Mouse (Mus musculus): Measurements from ENCODE around the gene Shb. TPM values are rescaled to one million over a fixed set of nuclear protein-coding genes. Genes with fewer than 3 reads are reported as not detected.

Shb gene
- 10.4 and 13.6 TPM in 2 replicates for polyA plus RNA-seq (2016; fragmentation: Nextera tagmentation; extraction: Ambion mirVana)

DNA sequence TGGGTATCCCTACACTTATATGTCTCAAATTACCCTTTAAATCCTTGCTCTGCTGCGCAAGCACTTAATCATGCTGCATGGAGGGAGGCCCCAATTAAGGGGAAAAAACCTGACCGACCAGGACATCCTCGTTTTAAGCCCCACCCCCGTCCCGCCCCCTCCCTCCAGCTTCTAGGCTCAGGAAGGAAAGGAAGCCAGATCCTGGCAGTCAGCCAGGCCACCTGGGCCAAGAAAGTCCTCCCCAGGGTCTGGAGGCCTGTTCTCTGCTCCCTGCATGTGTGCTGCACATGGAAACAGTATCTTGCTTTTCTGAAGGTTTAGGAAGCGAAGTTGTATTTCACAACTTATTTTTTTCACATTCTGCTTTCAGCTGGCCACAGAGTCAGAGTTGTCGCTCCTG, at the start of gene Shb:
Gene Shb (minus strand): TSS at position 96 of the 400 bp plus-strand sequence.
- Histone ChIP-seq H3K4me1 (peaks cover 48% of the 10 kb centered on the region), H3K4me3 (replicated peaks) (peak within 1 kb of the TSS; percentile 78), H3K9me3 (no peaks in the 10 kb centered on the region), H3K4me2 (peak within 1 kb of the TSS; percentile 87), H3K36me3 (replicated peaks) (no peaks in the 10 kb centered on the region), H3K27me3 (peaks cover 14% of the 10 kb centered on the region; the same call in 1 of the 2 replicates), H3K9ac (no peak within 1 kb of the TSS), H3K27ac (peak within 1 kb of the TSS; percentile 92)
- ATAC-seq (ENCODE audit: low FRiP score) = no peak
- 14% methylated on average over 7 of the region's 7 CpGs for WGBS

- Histone ChIP-seq H3K27me3 (peaks cover 31% of the 10 kb centered on the region), H3K4me3 (replicated peaks) (no peak overlapping the region), H3K9ac (no peak overlapping the region), H3K9me3 (no peaks in the 10 kb centered on the region), H3K4me2 (no peak overlapping the region), H3K4me1 (peaks cover 22% of the 10 kb centered on the region), H3K27ac (no peak overlapping the region), H3K36me3 (replicated peaks) (no peaks in the 10 kb centered on the region)
- 87% methylated on average over 6 of the region's 6 CpGs for WGBS
- ATAC-seq (ENCODE audit: low FRiP score) = no peak
Measured at GRCm38 (mm10) chr4:45581095-45581494, 48.8 kb upstream of the Shb start.

GRCm38 (mm10) chr4:45578554-45579370, 46.5 kb upstream of the Shb start:
- 27% methylated on average over 22 of the region's 22 CpGs for WGBS
- no peak overlapping the region for H3K4me3 ChIP-seq (replicated peaks)
- peaks cover 16% of the 10 kb centered on the region for H3K4me1 ChIP-seq
- no peaks in the 10 kb centered on the region for H3K9me3 ChIP-seq
- 0 out of 2 replicates have a peak, but pooled peaks have one; percentile 51 for ATAC-seq (ENCODE audit: low FRiP score)
- H3K27ac ChIP-seq = no peak overlapping the region
- peaks cover 9% of the 10 kb centered on the region; the same call in 1 of the 2 replicates for H3K27me3 ChIP-seq
- H3K4me2 ChIP-seq = no peak overlapping the region
- H3K9ac ChIP-seq = no peak overlapping the region
- H3K36me3 ChIP-seq (replicated peaks) = no peaks in the 10 kb centered on the region

- Histone ChIP-seq H3K27ac (no peak overlapping the region), H3K9ac (no peak overlapping the region), H3K4me3 (replicated peaks) (no peak overlapping the region), H3K4me1 (peaks cover 16% of the 10 kb centered on the region), H3K36me3 (replicated peaks) (no peaks in the 10 kb centered on the region), H3K9me3 (no peaks in the 10 kb centered on the region), H3K27me3 (peaks cover 5% of the 10 kb centered on the region; the same call in 1 of the 2 replicates), H3K4me2 (no peak overlapping the region)
- 54% methylated on average over 8 of the region's 8 CpGs for WGBS
- no peak for ATAC-seq (ENCODE audit: low FRiP score)
Measured at GRCm38 (mm10) chr4:45577631-45578030, 45.4 kb upstream of the Shb start.

DNA sequence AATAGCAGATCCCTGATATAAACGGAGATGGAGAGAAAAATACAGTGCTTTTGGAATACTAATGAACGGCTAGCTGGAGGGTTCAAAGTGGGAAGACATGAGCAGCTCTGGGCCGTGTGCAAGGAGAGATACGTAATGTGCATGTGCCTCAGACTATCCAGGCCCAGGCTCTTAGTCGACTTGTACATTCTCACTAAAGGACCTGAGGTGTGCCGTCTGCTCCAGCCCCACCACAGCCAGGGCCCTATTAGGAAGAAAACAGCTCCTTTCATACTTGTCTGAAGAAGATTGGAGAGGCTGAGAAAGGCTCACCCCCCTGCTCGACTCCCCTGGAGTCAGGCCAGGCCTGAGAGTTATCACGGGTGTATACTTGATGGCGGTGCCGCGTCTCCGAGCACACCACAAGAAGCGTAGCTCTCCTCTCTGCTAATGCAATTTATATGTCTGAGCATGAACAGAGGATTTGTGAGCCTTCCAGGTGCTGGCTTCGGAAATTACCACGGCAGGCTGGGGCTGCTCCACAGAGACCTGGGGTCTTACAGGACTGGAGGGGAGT, 42.4 kb upstream of the Shb start:
- no peaks in the 10 kb centered on the region for H3K9me3 ChIP-seq
- peaks cover 16% of the 10 kb centered on the region for H3K4me1 ChIP-seq
- H3K4me2 ChIP-seq = no peak overlapping the region
- no peak overlapping the region for H3K9ac ChIP-seq
- no peak for ATAC-seq (ENCODE audit: low FRiP score)
- H3K4me3 ChIP-seq (replicated peaks) = no peak overlapping the region
- no peak overlapping the region for H3K27ac ChIP-seq
- WGBS = 79% methylated on average over 15 of the region's 15 CpGs
- H3K36me3 ChIP-seq (replicated peaks) = no peaks in the 10 kb centered on the region
- H3K27me3 ChIP-seq = no peaks in the 10 kb centered on the region

DNA sequence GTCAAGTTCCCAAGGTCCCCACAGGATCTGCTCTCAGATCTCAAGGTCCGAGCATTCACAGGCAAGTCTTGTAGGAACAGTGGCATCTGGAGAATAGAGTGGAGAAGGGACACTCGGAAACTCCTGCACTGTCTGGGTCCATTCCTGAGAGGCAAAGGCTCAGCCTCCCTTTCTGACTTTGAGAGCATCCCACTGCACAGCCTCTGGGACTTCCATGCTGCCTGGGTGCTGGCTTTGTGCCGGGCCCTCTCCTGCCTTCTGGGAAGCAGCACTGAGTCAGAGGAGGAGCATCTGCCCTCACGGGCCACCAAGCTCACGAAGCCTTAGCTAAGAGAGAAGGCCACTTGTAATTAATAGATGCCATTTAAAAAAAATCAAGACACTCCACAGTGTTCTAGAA, 37.3 kb upstream of the Shb start:
- Histone ChIP-seq H3K4me2 (no peak overlapping the region), H3K4me3 (replicated peaks) (no peak overlapping the region), H3K9me3 (no peaks in the 10 kb centered on the region), H3K36me3 (replicated peaks) (no peaks in the 10 kb centered on the region), H3K4me1 (no peaks in the 10 kb centered on the region), H3K9ac (no peak overlapping the region), H3K27ac (no peak overlapping the region), H3K27me3 (no peaks in the 10 kb centered on the region)
- 77% methylated on average over 5 of the region's 5 CpGs for WGBS
- ATAC-seq (ENCODE audit: low FRiP score) = no peak

GRCm38 (mm10) chr4:45558211-45558610, 25.9 kb upstream of the Shb start:
- H3K4me2 ChIP-seq = no peak overlapping the region
- 91% methylated on average over 5 of the region's 5 CpGs for WGBS
- no peaks in the 10 kb centered on the region for H3K4me1 ChIP-seq
- H3K4me3 ChIP-seq (replicated peaks) = no peak overlapping the region
- H3K27me3 ChIP-seq = no peaks in the 10 kb centered on the region; the same call in 1 of the 2 replicates
- no peak for ATAC-seq (ENCODE audit: low FRiP score)
- no peaks in the 10 kb centered on the region for H3K36me3 ChIP-seq (replicated peaks)
- H3K27ac ChIP-seq = no peak overlapping the region
- H3K9ac ChIP-seq = no peak overlapping the region
- H3K9me3 ChIP-seq = no peaks in the 10 kb centered on the region

DNA sequence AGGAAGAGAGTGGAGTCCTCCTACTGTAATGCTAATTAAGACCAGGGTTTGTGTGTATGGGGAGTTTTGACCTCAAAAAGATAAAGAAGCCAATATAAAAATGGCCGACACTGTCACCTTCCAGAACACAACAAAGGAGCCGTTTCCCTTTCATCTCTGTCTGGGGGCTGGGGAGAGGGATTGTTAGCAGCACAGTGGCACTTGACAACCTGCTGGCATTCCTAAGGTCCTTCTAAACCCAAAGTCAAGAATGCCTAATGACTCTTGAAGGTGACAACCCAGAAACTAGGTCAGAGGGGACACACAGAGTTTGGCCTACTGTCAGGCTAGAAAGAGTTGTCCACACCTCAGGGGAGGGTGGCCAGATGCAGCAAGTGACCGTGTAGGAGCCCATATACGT, 20.3 kb upstream of the Shb start:
- Histone ChIP-seq H3K36me3 (replicated peaks) (no peaks in the 10 kb centered on the region), H3K9ac (no peak overlapping the region), H3K4me2 (no peak overlapping the region), H3K27me3 (no peaks in the 10 kb centered on the region), H3K9me3 (no peaks in the 10 kb centered on the region), H3K27ac (no peak overlapping the region), H3K4me1 (peaks cover 25% of the 10 kb centered on the region), H3K4me3 (replicated peaks) (no peak overlapping the region)
- no peak for ATAC-seq (ENCODE audit: low FRiP score)
- 60% methylated on average over 4 of the region's 4 CpGs for WGBS

DNA sequence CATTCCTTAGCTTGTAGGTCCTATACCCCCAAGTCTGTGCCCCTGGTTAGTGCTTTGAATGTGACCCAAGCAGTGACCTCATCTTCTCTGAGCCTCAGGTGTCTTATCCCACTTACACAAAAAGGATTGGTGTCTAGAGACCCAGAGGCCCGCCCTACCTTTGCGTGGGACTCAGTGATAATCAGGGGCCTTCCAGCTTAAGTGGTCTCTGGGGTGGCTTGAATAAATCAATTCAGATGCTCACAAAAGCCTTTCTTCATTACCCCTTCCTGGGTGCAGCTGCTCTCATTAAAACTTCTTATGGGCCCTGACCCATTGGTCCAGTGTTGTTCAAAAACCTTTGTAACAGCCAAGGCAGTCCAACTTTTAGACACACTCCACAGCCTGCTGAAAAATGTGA, 18.7 kb upstream of the Shb start:
- 5% methylated on average over 2 of the region's 2 CpGs for WGBS

GRCm38 (mm10) chr4:45549514-45549913, 17.2 kb upstream of the Shb start:
- ATAC-seq (ENCODE audit: low FRiP score) = no peak
- H3K4me3 ChIP-seq (replicated peaks) = no peak overlapping the region
- H3K4me1 ChIP-seq = peaks cover 25% of the 10 kb centered on the region
- H3K27me3 ChIP-seq = no peaks in the 10 kb centered on the region
- H3K9me3 ChIP-seq = no peaks in the 10 kb centered on the region
- no peaks in the 10 kb centered on the region for H3K36me3 ChIP-seq (replicated peaks)
- no peak overlapping the region for H3K4me2 ChIP-seq
- H3K9ac ChIP-seq = no peak overlapping the region
- 78% methylated on average over 5 of the region's 5 CpGs for WGBS
- H3K27ac ChIP-seq = no peak overlapping the region

More for the DNA sequence above, 18.7 kb upstream of the Shb start:
- no peak overlapping the region for H3K9ac ChIP-seq
- H3K27me3 ChIP-seq = no peaks in the 10 kb centered on the region
- no peaks in the 10 kb centered on the region for H3K36me3 ChIP-seq (replicated peaks)
- H3K4me1 ChIP-seq = peaks cover 25% of the 10 kb centered on the region
- H3K4me2 ChIP-seq = no peak overlapping the region
- 0 out of 2 replicates have a peak, but pooled peaks have one; percentile 39 for ATAC-seq (ENCODE audit: low FRiP score)
- no peak overlapping the region for H3K4me3 ChIP-seq (replicated peaks)
- peak overlapping the region; percentile 37; the same call in 1 of the 2 replicates for H3K27ac ChIP-seq
- H3K9me3 ChIP-seq = no peaks in the 10 kb centered on the region

GRCm38 (mm10) chr4:45545851-45546250, 13.6 kb upstream of the Shb start:
- Histone ChIP-seq H3K36me3 (replicated peaks) (no peaks in the 10 kb centered on the region), H3K27ac (no peak overlapping the region), H3K4me2 (no peak overlapping the region), H3K4me3 (replicated peaks) (no peak overlapping the region), H3K9ac (no peak overlapping the region), H3K9me3 (no peaks in the 10 kb centered on the region), H3K27me3 (no peaks in the 10 kb centered on the region), H3K4me1 (peaks cover 7% of the 10 kb centered on the region)
- no peak for ATAC-seq (ENCODE audit: low FRiP score)
- 58% methylated on average over 8 of the region's 8 CpGs for WGBS

- no peak overlapping the region for H3K4me3 ChIP-seq (replicated peaks)
- no peak overlapping the region for H3K4me2 ChIP-seq
- H3K36me3 ChIP-seq (replicated peaks) = no peaks in the 10 kb centered on the region
- peaks cover 11% of the 10 kb centered on the region for H3K4me1 ChIP-seq
- ATAC-seq (ENCODE audit: low FRiP score) = no peak
- WGBS = 90% methylated on average over 3 of the region's 3 CpGs
- no peak overlapping the region for H3K27ac ChIP-seq
- no peaks in the 10 kb centered on the region for H3K9me3 ChIP-seq
- H3K9ac ChIP-seq = no peak overlapping the region
- H3K27me3 ChIP-seq = no peaks in the 10 kb centered on the region
Measured at GRCm38 (mm10) chr4:45543481-45544051, 11.3 kb upstream of the Shb start.
